Comparison of ENCODE assay signal across 11 mouse cellular contexts in genomic region chr13:37439941-37440340, GRCm38 (mm10).
DNase-seq lines count a peak whose midpoint lies in the region; ATAC-seq and TF ChIP-seq lines count a peak whose summit lies in the region.
"Had no signal": no experiment of that assay in that cellular context is flagged by ENCODE, and none has a peak within 500 bp of the region (broad histone marks: within the 10 kb centered on the region; RNA-seq: fewer than 3 reads in every experiment).

No protein-coding gene starts in this region.

- H3K27me3 ChIP-seq in limb, embryonic 15.5 days = 0 out of 2 replicates have a peak, but pooled peaks cover 5% of the 10 kb centered on the region
- H3K27me3 ChIP-seq in limb, embryonic 10.5 days (ENCODE audit: low read depth, poor library complexity, severe bottlenecking) = peaks cover 54% of the 10 kb centered on the region
- no peaks in the 10 kb centered on the region; the same call in 1 of the 2 replicates for H3K27me3 ChIP-seq in E14TG2a.4 (ENCODE audit: insufficient read depth, low read length)

- no peak overlapping the region for H3K4me2 ChIP-seq in limb, embryonic 15.5 days
- H3K4me2 ChIP-seq: heart, embryonic 13.5 days had no signal

- H3K9ac ChIP-seq in limb, embryonic 15.5 days = no peak overlapping the region
- H3K9ac ChIP-seq: heart, embryonic 13.5 days had no signal

- H3K4me3 ChIP-seq in limb, embryonic 15.5 days = no peak overlapping the region
- no peak overlapping the region for H3K4me3 ChIP-seq in limb, embryonic 10.5 days
- H3K4me3 ChIP-seq in E14TG2a.4 (replicated peaks; ENCODE audit: low read length) = peak overlapping the region; percentile 62
- H3K4me3 ChIP-seq: heart, embryonic 13.5 days had no signal

- no peaks in the 10 kb centered on the region for H3K36me3 ChIP-seq in limb, embryonic 15.5 days
- H3K36me3 ChIP-seq in limb, embryonic 10.5 days = no peaks in the 10 kb centered on the region
- H3K36me3 ChIP-seq in E14TG2a.4 (ENCODE audit: insufficient read depth, low read length) = no peaks in the 10 kb centered on the region
- H3K36me3 ChIP-seq: heart, embryonic 13.5 days had no signal

- no peak for ATAC-seq in limb, embryonic 15.5 days (ENCODE audit: insufficient number of reproducible peaks, low FRiP score, low TSS enrichment, low read depth)
- ATAC-seq: inflammation-experienced regulatory T-cells, adult 6 months had no signal

- H3K27ac ChIP-seq in limb, embryonic 15.5 days = peak overlapping the region; percentile 43; the same call in 1 of the 2 replicates
- H3K27ac ChIP-seq in limb, embryonic 10.5 days = no peak overlapping the region

- WGBS in limb, embryonic 15.5 days = 65% methylated on average over 8 of the region's 8 CpGs
- WGBS in limb, embryonic 10.5 days = 75% methylated on average over 8 of the region's 8 CpGs

- H3K4me1 ChIP-seq in limb, embryonic 15.5 days = peaks cover 19% of the 10 kb centered on the region
- peaks cover 35% of the 10 kb centered on the region for H3K4me1 ChIP-seq in limb, embryonic 10.5 days
- H3K4me1 ChIP-seq in E14TG2a.4 (replicated peaks; ENCODE audit: low read depth, low read length) = peaks cover 83% of the 10 kb centered on the region

- TF ChIP-seq CTCF in E14TG2a.4 (conservative IDR thresholded peaks at IDR 0.05; ENCODE audit: low read length) = no peak

- H3K9me3 ChIP-seq in limb, embryonic 15.5 days = no peaks in the 10 kb centered on the region
- H3K9me3 ChIP-seq in limb, embryonic 10.5 days (replicated peaks) = no peaks in the 10 kb centered on the region
- H3K9me3 ChIP-seq in E14TG2a.4 (ENCODE audit: low read length) = no peaks in the 10 kb centered on the region
- H3K9me3 ChIP-seq: heart, embryonic 13.5 days had no signal

- no peak for DNase-seq in limb, embryonic 10.5 days (ENCODE audit: low spot score)
- peak; percentile 13 for DNase-seq in CD4-positive helper T cell, adult 2 months (ENCODE audit: low read depth, low spot score)
- DNase-seq in spleen, postnatal 4 days (ENCODE audit: low spot score in 2 of 2) = peak; percentile 22 to 67
- DNase-seq in adrenal gland, postnatal 14 days = no peak
- no peak for DNase-seq in frontal cortex, adult 2 months (ENCODE audit: extremely low spot score in 1 of 2, low spot score in 1 of 2)
- DNase-seq: cerebellum, postnatal 14 days; liver had no signal

Comparison
In these comparisons a context has a peak if more than half of its experiments do, and no peak if none do; other contexts are left out.
1. DNase-seq: peak in CD4-positive helper T cell, adult 2 months (single experiment) and spleen, postnatal 4 days (2 of 2); none in limb, embryonic 10.5 days (single experiment), adrenal gland, postnatal 14 days (single experiment) and frontal cortex, adult 2 months (0 of 2).